Mouse (Mus musculus) G1E (cell line): Measurements from ENCODE around the gene Kansl1l.

Source experiments
- CTCF ChIP-seq: IDR thresholded peaks from 2 replicates; pipeline ENCODE4 v1.5.1; 2012; ENCODE audit warnings: low read depth, low read length, inconsistent platforms, mixed read lengths
- POLR2AphosphoS5 ChIP-seq: IDR thresholded peaks from 2 replicates; pipeline ENCODE4 v1.6.1; 2012; ENCODE audit warnings: low read depth, low read length, inconsistent platforms; ENCODE audit not compliant: insufficient replicate concordance

- TF ChIP-seq CTCF (no peak), POLR2AphosphoS5 (no peak)
These were observed 48.3 kb upstream of the Kansl1l start for GRCm38 (mm10) chr1:66865633-66866032.
